Mouse (Mus musculus) layer of hippocampus, postnatal 10 days (tissue): Measurements from ENCODE around the gene Capn5. TPM values are rescaled to one million over a fixed set of nuclear protein-coding genes. Genes with fewer than 3 reads are reported as not detected.
"Not testable (repeated sequence)": the region's sequence is repeated elsewhere in the genome, so short reads cannot be mapped to it uniquely, and the experiment has no call there.

ENCODE experiments used
- DNase-seq, 2 experiments: peaks; one replicate each; pipeline ENCODE4 v3.0.0; 2021; ENCODE audit warnings: low spot score in 2 of 2
- long read RNA-seq: library from polyadenylated mRNA; stranded (forward); transcript quantifications from one replicate; pipeline ENCODE4 v2.0.0, GENCODE M21; 2023
- total RNA-seq, 2 experiments: library from RNA; stranded (reverse); gene quantifications; 2 replicates each; pipeline ENCODE4 v1.2.3; 2021

Capn5 gene
- total RNA-seq: 10 to 100 TPM; 55.9 to 61.7 TPM
- long read RNA-seq, full-length matches to known transcripts: 16 of 27 reads
- long read RNA-seq, partial matches to known transcripts: 1 of 27 reads
- long read RNA-seq, other reads (novel, unspliced or antisense): 10 of 27 reads

DNA sequence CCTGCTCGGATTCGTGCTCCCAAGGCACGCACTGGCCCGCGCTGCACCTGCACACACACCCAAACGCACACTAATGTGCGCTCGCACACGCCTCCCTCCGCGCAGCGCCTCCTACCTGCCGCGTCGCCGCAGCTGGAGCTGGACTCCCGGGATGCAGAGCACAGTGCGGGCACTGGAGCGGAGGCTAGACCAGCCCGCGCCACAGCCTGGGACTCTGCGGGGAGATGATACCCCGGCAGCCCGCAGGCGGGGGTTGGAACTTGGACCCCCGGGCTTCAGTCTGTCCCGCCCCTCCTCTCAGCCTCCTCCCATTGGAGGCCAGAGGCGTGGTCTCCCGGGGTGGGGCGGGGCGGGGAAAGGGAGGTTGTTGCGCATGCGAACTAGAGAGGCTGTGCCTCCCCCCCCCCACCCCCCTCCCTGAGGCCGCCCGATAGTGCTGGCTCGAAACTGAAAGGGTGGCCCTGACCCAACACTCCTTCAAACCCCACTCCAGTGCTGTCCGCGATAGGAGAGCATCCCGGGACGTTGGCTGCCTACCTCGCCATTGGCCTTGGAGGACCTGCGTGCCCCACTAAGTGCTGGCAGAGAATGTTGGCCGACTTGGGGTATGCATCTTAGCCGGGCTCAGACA is at the start of gene Capn5:
Capn5 (minus strand) TSS at position 346 of the 631 bp plus-strand sequence.
- peak; percentile 41 to 68 for DNase-seq

DNA sequence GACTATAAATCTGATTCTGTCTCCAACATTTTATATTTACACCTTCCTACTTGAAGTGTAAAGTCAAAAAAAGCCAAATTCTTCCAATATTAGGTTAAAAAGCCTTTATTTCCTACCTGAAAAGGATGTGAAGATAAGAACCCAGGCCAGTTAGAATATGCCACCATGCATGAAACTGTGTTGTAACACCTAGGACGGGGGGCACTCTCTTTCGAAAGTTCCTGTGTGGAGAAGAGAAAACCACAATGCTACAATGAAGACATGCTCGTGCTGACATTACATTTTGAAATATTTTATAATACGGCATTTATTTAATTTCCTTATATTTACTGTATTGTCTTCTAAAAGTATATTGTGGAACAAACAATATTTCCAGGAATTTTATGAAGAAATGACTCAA is 45.7 kb upstream of the Capn5 start:
- DNase-seq: no peak

DNA sequence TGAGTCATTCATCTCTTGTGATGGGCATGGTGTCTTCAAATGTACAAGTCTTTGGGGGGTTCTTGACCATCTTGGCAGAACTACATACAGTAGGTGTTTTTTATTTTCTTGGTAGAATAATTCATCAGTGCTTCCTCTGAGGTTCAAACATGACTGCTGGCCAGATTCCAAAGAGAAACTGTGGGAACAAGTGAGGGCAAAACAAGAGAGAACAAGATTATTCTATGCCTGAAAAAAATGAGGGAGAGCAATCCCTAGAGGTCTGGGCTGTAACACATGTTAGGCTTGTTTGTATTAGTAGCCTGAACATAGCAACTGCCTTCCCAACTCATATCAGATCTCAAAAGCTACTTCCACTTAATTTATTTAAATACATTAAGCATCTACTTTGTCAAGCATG is 38.6 kb upstream of the Capn5 start:
- no peak for DNase-seq

DNA sequence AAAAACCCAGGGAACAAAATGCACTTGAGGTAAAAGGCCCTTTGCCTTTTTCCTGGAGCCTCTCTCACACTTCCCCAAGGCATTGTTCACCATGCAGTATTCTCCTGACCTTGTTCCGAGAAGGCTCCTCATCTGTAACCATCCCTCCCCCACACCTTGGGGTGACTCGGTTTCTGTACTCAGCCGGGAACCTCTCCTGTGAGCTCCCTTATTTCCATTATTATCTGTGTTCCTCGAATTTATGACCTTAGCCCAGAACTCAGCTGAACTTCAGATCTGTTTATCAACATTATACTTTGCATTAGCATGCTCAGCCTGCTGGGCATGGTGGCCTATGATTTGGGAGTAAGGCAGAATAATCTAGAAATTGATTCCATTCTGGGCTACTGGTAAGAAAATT is 24.9 kb upstream of the Capn5 start:
- no peak for DNase-seq

DNA sequence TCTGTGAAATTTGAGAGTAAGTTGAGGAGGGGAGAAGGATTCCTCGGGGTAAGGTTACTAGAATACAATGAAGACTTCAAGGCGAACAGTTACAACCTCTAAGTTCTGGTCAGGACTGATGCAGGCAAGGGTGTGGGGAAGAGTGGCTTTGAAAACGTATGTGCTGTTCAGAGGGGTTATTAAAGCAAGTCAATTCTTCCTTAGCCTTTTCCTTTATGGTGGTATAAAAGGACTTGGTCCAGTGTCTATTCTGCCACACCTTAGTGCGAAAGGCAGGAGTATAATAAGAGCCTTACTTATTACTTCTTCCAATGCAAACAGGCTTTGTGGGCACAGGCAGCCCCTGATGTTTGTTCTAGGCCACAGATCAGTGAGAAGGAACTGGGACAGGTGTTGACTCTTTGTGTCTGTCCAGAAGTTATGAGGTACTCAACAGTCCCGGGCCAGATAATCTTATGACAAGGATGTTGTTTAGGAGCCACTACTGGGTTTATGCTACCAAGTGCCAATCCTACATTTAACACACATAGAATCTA is 23.5 kb upstream of the Capn5 start:
- DNase-seq: no peak

DNA sequence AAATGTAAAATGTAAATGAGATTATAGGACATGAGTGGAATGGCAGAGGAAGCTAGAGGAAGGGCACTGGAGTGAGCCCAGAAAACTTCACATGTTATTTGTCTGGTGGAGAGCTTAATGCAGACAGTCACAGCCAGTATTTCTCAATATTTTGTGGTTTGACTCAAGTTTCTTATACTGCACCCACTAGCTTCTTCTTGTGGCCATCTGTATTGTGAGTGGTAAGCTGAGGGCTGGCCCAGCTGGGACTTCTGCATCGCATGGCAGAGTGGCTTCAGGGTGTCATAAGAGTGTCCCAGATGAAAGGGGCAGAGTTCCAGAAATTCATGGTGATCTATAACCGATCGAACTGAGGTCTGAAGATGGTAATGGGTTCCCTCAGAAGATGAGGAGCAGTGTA is 22.3 kb upstream of the Capn5 start:
- no peak for DNase-seq

DNA sequence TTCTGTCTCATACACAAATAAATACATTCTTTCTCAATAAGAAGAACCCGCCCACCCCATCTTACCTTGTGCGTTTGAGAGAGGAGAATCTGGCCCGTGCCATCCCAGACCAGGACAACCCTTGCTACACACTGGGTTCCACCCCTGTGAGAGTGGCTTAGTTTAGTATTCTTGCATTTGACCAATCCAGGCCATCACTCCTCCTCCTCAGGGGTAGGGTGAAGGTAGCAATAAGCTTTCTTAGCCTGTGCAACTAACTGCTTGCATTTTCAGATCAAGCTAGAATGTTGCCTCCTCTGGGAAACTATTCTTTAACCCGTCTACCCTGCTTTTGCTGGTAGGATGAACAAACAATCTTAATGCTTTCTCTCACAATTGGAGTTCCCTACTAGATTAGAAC is 21.3 kb upstream of the Capn5 start, which contains the start of gene B3gnt6:
B3gnt6 (minus strand) TSS at position 101 of the 400 bp plus-strand sequence.
- no peak for DNase-seq

DNA sequence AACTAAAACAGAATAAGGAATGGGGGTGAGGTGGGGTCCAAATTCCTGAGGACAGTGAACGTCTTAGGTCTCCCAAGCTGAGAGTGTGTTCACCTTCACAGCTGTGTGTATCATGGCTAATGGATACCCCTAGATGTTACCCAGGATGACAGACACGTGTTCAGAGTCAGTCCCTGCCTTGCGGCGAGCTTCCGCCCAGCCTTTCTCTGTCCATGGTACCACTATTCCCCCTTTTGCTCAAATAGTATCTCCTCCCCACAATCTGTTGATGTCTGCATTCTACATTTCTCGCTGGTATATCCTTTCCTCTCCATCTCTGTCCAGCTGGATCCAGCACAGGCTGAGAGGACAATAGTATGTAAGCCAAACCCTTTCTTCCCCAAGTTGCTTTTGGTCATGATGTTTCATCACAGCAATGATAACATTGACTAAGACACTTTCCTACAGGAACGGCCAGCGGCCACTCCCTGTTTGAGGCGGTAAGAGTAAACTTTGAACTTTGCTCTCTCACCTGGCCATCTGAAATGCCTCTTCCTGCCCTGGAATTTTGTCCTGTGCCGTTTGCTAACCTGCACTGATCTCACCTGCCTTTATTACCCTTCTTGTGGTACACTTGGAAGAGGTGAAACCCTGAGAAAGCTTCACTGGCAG is 17.2 kb upstream of the Capn5 start:
- DNase-seq: no peak

DNA sequence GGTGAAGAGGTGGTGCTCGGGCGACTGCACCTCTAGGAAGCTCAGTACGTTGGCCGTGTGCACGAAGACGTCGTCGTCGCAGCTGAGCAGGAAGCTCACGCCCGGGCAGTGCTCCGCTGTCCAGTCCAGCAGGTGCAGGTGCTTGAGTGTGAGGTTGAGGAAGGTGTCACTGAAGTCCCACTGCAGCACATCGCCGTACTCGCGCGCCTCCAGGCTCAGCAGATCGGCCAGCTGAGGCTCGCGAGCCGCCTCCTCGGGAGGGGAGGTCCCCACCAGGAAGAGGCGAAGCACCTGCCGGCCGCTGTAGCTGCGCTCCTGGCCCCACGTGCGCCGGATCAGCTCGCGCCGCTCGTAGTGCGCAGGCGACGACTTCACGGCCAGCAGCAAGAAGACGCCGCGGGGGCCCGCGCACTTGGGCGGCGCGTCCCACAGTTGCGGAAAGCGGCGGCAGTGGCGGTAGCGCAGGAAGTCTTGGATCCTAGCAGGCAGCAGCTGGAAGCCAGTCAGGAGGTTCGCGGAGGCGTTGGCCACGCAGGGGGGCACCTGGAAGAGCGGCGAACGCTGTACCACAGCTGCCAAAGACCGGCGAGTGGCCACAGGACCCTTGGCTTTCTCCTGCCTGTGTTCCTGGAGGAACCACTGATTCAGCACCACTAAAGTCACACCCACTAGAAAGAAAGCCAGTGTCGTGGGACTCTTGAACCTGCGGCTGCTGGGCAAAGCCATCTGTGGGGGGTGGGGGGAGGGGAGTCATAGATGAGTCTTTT is 16.1 kb upstream of the Capn5 start:
- peak in 1 of 2 experiments; percentile 35 for DNase-seq

DNA sequence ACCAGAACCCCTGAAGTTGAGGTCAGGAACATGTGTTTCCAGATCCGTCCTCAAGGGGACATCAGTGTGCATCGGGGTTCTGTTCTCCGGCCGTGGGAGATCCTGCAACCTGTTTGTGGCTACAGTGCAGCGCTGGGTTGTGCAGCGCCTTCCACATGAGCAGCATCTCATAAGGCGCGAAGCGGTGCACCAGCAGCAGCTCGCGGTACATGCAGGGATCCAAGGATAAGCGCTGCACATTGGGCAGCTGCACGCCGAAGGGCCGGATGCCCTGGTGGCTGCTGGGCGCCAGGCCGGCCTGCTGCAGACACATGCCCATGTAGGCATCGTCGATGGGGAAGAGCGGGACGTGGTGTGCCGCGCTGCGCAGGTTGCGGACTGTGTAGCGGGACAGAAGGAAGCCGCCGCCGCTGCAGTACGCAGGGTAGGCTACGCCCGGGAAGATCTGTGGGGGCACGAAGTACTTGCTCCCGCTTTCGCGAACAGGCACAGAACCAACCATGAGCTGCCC is 15.5 kb upstream of the Capn5 start:
- peak; percentile 33 to 39 for DNase-seq

DNA sequence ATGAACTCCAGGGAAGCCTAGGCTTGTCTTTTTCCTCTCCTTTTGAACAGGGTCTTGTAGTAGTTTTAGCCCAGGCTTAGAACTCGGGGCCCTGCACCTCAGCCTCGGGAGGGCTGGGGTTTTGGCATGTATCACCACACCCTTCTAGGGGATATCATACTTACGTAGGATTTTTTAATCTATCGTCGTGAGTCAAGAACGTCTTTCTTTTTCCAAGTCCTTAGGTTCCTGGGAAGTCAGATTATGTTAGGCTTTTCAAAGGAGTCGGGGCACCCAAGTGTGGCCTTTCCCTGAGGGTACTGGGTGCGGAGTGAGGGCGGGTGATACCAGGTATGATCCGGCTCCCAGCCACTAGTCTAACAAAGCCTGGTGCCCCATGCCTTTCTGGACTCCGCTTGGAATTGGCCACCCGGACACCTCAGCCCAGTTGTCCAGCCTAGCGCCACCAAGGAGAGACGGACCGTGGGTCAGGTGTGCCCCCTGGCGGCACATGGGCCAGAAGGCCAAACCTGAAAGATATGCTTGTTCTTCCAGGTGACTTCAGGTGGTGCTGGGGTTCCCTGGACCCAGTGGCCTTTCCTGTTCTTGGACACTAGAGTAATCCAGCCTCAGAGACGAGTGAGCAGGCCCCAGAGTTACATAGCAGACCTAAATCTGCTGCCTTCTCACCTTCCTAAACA is 13.6 kb upstream of the Capn5 start:
- no peak for DNase-seq

DNA sequence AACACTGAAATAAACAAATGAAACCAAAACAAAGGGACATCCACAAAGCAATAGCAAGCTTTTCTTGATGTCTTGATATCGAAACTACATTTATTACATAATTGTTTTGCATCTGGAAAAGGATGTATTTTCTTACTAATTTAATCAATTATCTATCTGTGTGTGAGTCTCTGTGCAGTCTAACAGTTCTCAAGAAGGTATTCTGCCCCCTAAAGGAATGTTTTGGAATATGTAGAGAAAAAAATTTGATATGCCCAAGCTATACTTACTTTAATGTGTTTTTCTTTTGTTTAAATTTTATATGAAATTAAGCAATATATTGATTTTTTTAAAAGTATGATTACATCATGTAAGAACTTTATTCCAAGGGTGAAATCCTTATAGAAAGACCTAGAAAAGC is 12.5 kb upstream of the Capn5 start:
- DNase-seq: no peak

DNA sequence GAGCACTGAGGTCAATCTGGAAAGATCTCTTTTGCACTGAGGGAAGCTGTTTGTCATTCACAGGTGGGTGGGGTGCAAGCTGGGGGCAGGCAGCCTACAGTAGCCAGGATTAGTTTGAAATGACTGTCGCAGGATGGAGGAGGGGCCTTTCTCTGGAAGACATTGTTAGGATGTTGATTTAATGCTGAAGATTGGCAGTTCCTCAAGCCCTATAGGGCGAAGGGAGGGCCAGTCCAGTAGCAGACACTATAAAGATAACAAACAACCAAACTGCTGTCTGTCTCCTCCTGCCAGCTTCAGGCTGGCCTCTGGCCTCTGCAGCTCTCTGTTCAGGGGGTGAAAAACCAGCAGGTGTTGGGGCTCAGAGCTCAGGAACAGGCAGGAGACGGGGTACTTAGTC is 11.7 kb upstream of the Capn5 start:
- DNase-seq: no peak

DNA sequence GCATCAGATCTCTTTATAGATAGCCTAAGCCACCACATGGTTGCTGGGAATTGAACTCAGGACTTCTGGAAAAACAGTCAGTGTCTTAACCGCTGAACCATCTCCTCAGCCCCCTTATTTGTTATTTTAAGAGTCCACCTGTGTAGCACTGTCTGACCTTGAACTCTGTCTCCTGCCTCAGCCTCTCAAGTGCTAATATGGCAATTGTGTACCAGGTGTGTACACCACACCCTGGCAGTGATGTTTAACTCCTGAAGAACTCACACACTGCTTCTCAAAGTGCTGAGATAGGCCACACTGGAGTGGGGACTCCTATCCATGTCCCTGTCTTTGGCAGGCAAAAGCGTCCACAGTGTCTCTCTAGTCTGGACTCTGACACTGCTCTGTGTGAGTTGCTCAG is 10.6 kb upstream of the Capn5 start:
- DNase-seq: no peak

DNA sequence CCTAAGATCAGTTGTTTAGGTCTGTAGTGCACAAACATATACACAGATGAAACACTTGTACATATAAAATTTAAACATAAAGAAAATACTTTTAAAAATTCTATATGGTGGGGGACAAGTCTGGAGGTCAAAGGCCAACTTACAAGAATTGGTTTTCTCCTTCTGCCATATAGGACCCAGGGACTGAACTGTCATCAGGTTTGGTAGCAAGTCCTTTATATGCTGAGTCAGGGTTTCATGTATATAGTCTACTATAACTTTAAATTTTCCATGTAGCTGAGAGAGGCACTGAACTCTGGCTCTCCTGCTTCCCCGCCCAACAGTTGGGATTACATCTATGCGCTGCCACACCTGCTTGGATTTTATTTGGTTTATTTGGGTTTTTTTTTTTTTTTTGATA is 10.2 kb upstream of the Capn5 start:
- no peak for DNase-seq

DNA sequence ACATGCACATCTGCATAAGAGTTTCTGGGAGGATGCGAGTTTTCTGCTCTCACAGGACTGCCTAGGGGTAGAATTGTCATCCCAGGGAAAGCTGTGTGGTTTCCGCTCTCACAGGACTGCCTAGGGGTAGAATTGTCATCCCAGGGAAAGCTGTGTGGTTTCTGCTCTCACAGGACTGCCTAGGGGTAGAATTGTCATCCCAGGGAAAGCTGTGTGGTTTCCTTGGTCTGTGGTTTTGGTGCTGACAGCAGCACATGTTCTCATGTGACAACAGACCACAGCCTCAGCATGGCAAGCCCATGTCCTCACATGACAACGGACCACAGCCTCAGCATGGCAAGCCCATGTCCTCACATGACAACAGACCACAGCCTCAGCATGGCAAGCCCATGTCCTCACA is 9.3 kb upstream of the Capn5 start:
- not testable (repeated sequence) for DNase-seq

DNA sequence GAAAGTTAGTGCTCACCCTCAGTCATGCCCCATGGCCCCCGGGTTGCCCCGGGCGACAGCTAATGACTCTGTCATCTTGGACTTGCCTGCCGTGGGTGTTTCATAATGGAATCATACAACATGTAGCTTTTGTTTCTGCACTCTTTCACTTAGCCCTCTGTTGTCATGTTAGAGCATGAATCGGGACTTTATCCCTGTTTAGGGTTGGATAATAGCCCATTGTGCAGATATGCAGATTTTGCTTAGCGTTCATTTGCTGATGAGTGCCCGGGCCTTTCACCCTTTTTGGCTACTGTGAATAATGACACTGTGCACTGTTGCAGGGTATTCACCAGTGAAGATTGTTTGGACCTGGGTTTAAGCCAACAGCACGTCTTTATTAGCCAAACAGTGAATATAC is 8.6 kb upstream of the Capn5 start:
- DNase-seq: no peak

DNA sequence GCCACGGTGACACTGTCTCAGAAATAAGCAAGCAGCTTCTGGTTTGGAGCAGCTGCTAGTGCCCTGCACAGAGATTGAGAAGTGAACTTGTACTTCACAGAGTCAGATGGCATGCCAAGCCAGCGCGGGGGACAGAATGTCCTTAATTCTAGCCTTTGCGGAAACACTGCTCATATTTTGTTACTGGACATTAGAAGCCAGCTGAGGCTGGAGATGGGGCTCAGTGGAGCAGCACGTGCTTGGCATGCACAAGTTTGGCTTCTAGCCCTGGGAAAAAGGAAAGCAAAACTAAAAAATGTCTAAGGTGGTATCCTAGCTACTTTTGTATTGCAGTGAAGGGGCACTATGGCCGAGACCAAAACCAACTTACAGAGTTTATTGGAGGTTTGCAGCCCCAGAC is 7.3 kb upstream of the Capn5 start:
- peak; percentile 28 to 49 for DNase-seq

DNA sequence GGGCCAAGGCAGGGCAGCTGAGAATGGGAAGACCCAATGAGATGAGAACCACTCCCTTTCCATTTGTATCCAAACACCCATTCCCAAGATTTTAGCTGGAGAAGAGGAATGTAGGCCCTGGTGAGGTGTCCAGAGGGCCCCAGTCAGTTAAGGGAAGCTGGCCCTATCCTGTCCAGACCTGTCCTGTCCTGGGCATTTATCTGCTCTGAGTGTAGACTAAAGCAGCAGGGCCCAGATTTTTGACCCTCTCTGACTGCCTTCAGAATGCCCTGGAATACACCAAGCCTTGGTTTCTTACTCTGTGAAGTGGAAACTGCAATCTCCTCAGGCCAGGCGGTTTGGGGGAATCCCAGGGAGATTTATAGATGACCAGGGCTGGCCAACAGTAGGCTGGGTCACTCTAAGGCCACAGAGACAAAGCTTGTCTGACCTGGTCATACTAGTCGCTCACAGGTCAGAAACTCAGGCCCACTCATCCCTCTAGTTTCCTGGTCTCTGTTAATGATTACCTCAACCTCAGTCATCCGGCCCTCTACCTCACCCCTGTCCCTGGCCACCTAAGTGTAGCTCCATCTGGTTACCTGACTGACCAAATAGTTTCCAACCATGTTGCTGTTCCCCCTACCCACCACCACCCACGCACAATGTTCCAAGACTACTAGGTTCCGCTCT is 622 bp upstream of the Capn5 start:
- DNase-seq: no peak

DNA sequence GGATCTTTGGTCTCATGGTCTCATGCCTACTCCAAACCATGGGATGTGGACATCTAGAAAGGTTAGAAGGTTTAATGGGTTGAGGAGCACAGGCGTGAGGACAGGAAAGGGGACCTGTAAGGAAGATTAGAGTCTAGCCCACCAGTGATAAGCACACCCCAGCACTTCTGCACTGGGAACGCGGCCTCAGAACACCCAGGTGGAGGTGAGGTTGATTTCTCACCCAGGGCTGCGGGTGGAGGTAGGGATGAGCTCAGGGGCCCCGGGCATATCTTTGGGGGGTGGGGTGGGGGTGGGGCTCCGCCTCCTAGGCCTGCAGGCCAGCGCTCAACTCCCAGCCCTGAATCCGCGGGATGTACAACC is 527 bp downstream of the Capn5 start:
- DNase-seq: no peak

DNA sequence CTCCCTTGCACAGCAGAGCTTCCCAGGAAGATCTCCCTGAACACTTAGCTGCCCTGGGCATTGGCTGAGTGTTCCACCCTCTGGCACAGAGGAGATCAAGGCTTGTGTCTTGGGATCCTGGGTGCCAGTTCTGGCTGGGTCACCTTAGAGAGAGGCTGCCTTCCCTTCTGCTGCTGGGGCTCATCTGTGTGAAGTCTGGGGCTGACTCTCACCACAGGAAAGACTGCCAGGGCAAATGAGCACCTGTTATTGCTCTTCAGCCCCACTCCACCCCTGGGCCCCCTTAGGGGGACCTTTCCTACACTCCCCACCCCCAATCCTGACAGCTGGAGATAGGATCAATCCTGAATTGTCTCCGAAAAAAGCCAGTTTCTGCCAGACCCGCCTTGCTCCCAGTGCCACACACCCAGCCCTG is 996 bp downstream of the Capn5 start:
- no peak for DNase-seq
